Mouse (Mus musculus) heart, adult 18-20 months (tissue): ENCODE measurements around the gene Ap2s1. TPM values are rescaled to one million over a fixed set of nuclear protein-coding genes. Genes with fewer than 3 reads are reported as not detected.
"Not testable (repeated sequence)": the region's sequence is repeated elsewhere in the genome, so short reads cannot be mapped to it uniquely, and the experiment has no call there.

Source experiments
- DNase-seq, 2 experiments: peaks; one replicate each; pipeline ENCODE4 v3.0.0; 2021 to 2022; ENCODE audit warnings: mixed read lengths in 1 of 2
- long read RNA-seq, 2 experiments: library from polyadenylated mRNA; stranded (forward); transcript quantifications; one replicate each; pipeline ENCODE4 v2.0.0; 2021
- total RNA-seq, 2 experiments: library from RNA; stranded (reverse); gene quantifications; 2 replicates each; pipeline ENCODE4 v1.2.3; 2021

Ap2s1 gene
- total RNA-seq, result 10 to 100 TPM; 66.9 to 78.5 TPM
- long read RNA-seq, experiment 1, transcript Ap2s1-201 (5 exons, 836 nt), result major isoform, 16 of 18 reads
- long read RNA-seq, experiment 1, partial matches to known transcripts, result 0 of 18 reads
- long read RNA-seq, experiment 1, other reads (novel, unspliced or antisense), result 2 of 18 reads
- long read RNA-seq, experiment 2, transcript Ap2s1-201 (5 exons, 836 nt), result major isoform, 18 of 20 reads
- long read RNA-seq, experiment 2, partial matches to known transcripts, result 0 of 20 reads
- long read RNA-seq, experiment 2, other reads (novel, unspliced or antisense), result 1 of 20 reads

GRCm38 (mm10) chr7:16738073-16738696 lies at the start of gene Ap2s1:
Gene Ap2s1 (plus strand): TSS chr7:16738410.
- DNase-seq, result peak; percentile 98

DNA sequence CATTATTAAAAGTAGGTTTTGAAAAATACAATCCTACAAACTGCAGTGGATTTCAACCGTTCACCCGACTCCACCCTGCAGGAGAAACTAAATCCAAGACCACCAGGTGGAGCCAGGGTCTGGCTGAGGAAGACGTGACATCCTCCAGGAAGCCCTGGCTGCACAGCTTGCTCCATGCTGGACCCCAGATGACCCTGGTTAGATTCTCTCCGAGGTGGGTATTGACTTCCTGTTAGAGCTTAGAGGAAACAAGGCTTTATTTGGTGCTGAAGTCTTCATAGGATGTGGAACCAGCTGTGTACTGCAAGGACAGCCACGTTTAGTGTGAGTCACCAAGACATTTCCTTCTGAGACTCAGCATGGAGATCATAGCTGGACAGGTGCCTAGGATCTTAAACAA lies 49.0 kb upstream of the Ap2s1 start:
- peak in 1 of 2 experiments; percentile 7 for DNase-seq

- peak; percentile 24 to 61 for DNase-seq
These were observed 43.2 kb upstream of the Ap2s1 start for GRCm38 (mm10) chr7:16695025-16695424.

DNA sequence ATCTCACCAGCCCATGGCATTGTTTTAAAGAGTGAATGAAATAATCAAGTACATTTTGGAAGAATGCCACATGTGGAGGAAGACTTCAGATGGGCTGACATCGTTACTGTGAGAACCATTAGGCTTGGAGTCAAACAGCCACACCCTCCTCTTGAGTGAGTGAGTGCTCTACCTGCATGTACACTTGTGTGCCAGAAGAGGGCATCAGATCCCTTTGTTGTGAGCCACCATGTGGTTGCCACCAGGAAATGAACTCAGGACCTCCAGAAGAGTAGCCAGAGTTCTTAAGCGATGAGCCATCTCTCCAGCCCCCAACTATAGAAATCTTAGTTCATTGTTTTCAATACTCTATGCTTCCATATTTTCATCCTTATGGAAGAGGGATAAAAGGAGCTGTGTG lies 39.2 kb upstream of the Ap2s1 start:
- peak in 1 of 2 experiments; percentile 9 for DNase-seq

DNA sequence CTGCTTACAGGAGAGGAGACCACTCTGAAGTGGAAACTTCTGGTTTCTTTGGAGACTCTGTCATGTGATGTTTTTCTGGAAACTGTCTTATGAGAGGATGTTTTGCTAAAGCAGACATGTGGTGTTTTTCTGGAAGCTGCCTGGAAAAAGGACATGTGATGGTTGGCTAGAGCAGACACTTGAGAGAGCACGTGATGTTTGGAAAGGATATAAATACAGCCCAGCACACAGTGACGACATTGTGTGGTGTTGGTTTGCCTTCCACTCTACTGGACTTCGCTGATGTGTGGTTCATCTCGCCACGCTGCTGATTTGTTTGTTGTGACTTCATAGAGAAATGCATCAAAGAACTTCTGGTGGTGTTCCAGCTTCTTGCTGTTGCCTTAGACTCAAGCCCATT lies 37.6 kb upstream of the Ap2s1 start:
- peak in 1 of 2 experiments; percentile 15 for DNase-seq

DNA sequence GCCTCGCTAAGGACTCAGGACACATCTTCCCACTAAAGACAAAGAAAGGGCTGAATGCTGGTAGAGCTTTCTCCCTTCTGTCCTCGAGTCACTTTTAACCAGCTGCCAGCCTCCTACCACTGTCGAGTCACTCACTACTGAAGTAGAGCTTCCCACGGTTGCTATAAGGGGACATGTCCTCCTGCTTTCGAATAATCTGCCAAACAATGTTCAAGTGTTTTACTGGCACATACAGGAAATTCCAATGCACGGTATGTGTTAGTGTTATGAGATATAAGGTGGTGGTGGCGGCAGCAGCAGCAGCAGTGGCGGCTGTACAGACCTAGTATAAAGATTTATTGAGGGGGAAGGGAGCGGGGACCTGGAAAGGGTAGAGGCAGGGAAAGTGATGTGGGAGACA lies 31.8 kb upstream of the Ap2s1 start:
- no peak for DNase-seq

GRCm38 (mm10) chr7:16708244-16708643 lies 30.0 kb upstream of the Ap2s1 start:
- no peak for DNase-seq

DNA sequence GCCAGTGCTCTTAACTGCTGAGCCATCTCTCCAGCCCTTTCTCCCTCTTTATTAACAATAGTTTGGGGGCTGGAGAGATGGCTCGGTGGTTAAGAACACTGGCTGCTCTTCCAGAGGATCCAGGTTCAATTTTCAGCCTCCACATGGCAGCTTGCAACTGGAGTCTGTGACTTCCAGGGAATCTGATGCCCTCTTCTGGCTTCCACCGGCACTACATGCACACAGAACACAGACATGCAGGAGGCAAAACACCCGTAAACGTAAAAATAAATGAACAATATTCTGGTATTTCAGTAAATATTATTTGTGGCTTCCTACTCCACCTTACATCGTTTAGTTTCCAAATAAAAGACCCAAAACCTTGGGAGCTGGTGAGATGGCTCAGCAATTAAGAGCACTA lies 27.6 kb upstream of the Ap2s1 start:
- DNase-seq, result no peak

GRCm38 (mm10) chr7:16712633-16713415 lies 25.4 kb upstream of the Ap2s1 start:
- DNase-seq, result no peak

GRCm38 (mm10) chr7:16716456-16717152 lies 21.6 kb upstream of the Ap2s1 start:
- not testable (repeated sequence) for DNase-seq

- no peak for DNase-seq
These were observed 16.6 kb upstream of the Ap2s1 start, which contains the start of gene Ceacam9 for GRCm38 (mm10) chr7:16721629-16722028. Gene Ceacam9 (plus strand): TSS chr7:16721929.

- not testable (repeated sequence) for DNase-seq
These were observed 15.7 kb upstream of the Ap2s1 start for GRCm38 (mm10) chr7:16722490-16722889.

DNA sequence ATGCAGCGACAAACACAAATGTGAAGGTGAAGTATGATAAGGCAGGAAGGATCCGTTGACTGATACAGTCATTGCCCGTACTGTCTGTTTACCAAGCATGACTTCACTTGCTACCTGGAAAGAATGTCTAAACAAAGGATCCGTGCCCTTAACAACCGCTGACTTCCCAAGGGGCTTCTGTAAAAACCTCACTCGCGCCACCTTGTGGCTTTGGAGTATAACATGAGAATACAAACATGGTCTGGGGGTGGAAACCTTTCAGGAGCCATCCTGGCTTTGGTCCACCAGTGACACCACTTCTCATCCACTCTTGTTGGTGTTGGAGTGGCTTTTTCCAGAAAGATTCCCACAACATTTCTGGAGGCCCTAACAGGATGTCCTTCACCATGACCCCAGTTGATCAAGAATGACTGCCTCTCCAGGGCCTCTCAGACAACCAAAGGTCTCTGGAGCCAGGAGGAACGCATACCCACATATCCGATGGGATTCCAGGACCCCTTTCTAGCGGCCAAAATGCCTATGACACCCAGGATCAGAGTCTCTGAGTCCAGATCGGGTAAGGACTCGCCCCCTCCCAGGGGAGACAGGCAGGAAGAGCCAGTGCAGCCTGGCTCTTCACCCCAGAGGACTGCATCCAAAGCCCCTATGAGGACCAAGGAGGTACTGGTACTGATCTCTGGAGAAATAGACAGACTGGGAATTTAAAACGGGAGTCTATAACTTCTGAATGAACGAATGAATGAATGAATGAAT lies 9.4 kb upstream of the Ap2s1 start:
- DNase-seq, result peak; percentile 78 to 91

DNA sequence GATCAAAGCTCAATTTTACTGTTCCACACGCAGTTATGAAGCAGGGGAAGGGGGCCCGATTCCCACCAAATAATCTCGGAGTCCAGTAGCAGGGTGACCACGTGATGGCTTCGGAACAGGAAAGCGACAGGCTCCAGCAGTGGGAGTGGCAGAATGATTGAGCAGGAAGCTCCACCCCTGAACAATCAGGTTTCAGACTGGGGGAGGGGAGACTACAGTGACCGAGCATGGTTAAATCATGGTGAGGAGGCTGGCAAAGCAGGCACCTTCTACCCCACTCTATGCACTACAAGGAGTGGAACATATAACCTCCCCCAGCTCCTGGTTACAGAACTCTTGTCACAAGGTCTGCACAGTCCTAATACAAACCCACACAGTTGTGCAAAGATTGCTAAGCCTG lies 8.6 kb upstream of the Ap2s1 start:
- DNase-seq, result peak; percentile 36 to 45

- DNase-seq, result no peak
These were observed 7.4 kb upstream of the Ap2s1 start for GRCm38 (mm10) chr7:16730791-16731190.

DNA sequence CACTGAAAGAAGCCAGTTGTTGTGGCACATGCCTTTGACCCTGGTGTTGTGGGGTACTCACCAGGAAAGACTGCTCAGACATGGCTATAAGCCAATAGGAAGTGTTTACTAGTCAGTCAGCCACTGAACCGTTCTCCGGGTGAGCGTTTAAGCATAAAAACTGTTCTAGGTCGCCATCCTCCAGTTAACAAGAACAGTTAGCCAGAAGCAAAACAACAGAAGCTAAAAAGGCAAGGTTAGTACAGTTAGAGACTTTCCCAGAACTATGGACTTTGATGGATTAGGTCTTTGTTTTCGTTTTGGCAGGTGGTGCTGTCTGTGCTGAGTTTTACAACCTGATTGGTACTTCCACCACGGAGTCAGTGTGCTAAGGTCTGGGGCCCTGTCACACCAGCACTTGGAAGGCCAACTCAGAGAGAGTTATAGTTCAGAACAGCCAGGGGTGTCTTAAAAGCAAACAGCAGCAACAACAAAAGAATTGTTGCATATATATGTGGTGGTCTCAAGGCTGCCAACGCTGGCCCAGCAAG lies 6.3 kb upstream of the Ap2s1 start:
- no peak for DNase-seq

DNA sequence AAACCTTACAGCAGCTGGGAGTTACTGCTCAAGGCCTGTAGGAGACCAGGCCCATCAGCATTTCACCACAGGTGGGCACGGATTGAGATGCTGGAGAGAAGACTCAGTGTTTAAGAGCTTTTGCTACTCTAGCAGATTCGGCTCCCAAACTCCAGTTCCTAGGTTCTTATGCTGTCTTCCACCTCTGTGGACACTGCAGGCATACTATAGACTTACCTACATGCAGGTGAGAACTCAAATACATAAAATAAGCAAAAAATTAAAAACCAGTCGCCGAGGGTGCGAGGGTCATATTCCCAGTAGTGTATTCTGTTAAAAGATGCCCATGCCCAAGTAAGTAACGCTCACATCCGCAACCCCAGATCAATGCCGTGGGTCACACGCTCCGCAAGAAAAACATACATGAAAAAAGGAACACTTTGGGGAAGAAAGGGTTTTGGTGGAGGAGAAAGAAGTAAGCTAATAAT lies 571 bp upstream of the Ap2s1 start:
- DNase-seq, result no peak

DNA sequence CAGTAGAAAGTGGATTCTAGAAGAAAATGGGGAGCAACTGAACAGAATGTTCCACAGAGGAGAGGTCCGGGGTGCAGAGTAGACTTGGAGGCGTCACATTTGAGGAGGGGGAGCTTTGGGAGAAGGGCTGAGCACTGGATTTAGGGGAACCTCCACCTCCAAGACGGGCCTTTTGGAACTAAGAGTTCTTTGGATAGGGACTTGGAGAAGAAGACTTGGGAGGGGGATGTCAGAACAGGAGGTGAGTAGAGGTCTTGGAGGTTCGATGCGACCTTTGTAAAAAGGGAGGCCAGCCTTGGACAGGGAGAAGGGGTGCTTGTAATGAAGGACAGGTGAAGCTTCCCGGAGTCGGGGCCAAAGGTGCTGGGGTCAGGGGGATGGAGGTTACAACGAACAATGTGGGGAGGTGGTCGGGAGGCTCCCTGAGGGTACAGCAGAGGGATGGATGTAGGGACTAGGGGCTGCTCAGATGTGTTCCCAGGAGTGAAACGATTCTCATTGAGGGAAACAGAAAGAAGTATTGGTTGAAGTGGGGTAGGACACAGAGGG lies 920 bp downstream of the Ap2s1 start:
- DNase-seq, result no peak

- DNase-seq, result no peak
These were observed 7.2 kb downstream of the Ap2s1 start for GRCm38 (mm10) chr7:16745373-16745772.

- DNase-seq, result peak; percentile 57 to 80
These were observed 7.9 kb downstream of the Ap2s1 start for GRCm38 (mm10) chr7:16746093-16746492.

GRCm38 (mm10) chr7:16747656-16748055 lies 9.4 kb downstream of the Ap2s1 start:
- no peak for DNase-seq
